Mouse (Mus musculus) kidney, postnatal 0 days (tissue): ENCODE measurements around the gene Rab13. TPM values are rescaled to one million over a fixed set of nuclear protein-coding genes. Genes with fewer than 3 reads are reported as not detected.

Source experiments
- ATAC-seq: fragments of 200-750 bp; cut with Nextera tagmentation; replicated peaks from 2 replicates; pipeline ENCODE4 v1.8.0; 2017; ENCODE audit warnings: low read depth, moderate number of reproducible peaks, moderate TSS enrichment, moderate library complexity; ENCODE audit not compliant: low FRiP score
- DNase-seq: peaks from one replicate; pipeline ENCODE4 v3.0.0-alpha.2; 2016; ENCODE audit warnings: low spot score
- H3K27ac ChIP-seq: fragments of 300-500 bp; sonication (generic); 2 replicates; pipeline ENCODE4 v1.5.1; 2014; ENCODE audit warnings: mild to moderate bottlenecking
- H3K27me3 ChIP-seq: fragments of 300-500 bp; sonication (generic); 2 replicates; pipeline ENCODE4 v1.6.1; 2014; ENCODE audit warnings: low read length, mixed read lengths; ENCODE audit not compliant: insufficient read depth
- H3K36me3 ChIP-seq: fragments of 300-500 bp; sonication (generic); 2 replicates; pipeline ENCODE4 v1.6.1; 2014; ENCODE audit warnings: low read length, mixed read lengths; ENCODE audit not compliant: insufficient read depth
- H3K4me1 ChIP-seq: fragments of 300-500 bp; sonication (generic); replicated peaks from 2 replicates; pipeline ENCODE4 v1.6.1; 2014; ENCODE audit warnings: antibody characterized with exemption, low read length, mixed read lengths; ENCODE audit not compliant: insufficient read depth
- H3K4me2 ChIP-seq: fragments of 300-500 bp; sonication (generic); 2 replicates; pipeline ENCODE4 v1.6.1; 2014; ENCODE audit warnings: mild to moderate bottlenecking, low read length, moderate library complexity, mixed read lengths
- H3K4me3 ChIP-seq: fragments of 300-500 bp; sonication (generic); replicated peaks from 2 replicates; pipeline ENCODE4 v1.5.1; 2014; ENCODE audit warnings: low read depth, low read length
- H3K9ac ChIP-seq: fragments of 300-500 bp; sonication (generic); 2 replicates; pipeline ENCODE4 v1.6.1; 2014; ENCODE audit warnings: low read depth, low read length
- H3K9me3 ChIP-seq: fragments of 300-500 bp; sonication (generic); replicated peaks from 2 replicates; pipeline ENCODE4 v1.6.1; 2016; ENCODE audit warnings: low read length, inconsistent platforms, mixed read lengths
- CTCF ChIP-seq: IDR thresholded peaks from 2 replicates; pipeline ENCODE4 v1.5.1; 2016; ENCODE audit warnings: antibody characterized with exemption, low read depth, mild to moderate bottlenecking, moderate library complexity
- WGBS: fragments of 180-500 bp; shearing (Covaris S2); extraction: QIAGEN DNeasy Blood & Tissue Kit; methylation state at CpG from one replicate; pipeline ENCODE4 v1.1.7; 2014; 5-methylcytosine and 5-hydroxymethylcytosine counted together
- microRNA-seq: library from miRNA; unstranded; fragments of <30 nt; microRNA quantifications from one replicate; pipeline ENCODE4, GENCODE M21; 2016
- polyA plus RNA-seq: library from polyadenylated mRNA; unstranded; fragments of >200 nt; fragmentation: Nextera tagmentation; extraction: Ambion mirVana; gene quantifications from 2 replicates; pipeline ENCODE4 v1.2.1, GENCODE M21; 2015

The Rab13 gene
- polyA plus RNA-seq, 1 experiment from 2014 or later: 34.0 TPM

GRCm38 (mm10) chr3:90268190-90268589 is 54.7 kb downstream of the Rab13 start:
- 95% methylated on average over 11 of the region's 11 CpGs for WGBS
- H3K9me3 ChIP-seq: no peaks in the 10 kb centered on the region
- H3K4me1 ChIP-seq: peaks cover 7% of the 10 kb centered on the region; the same call in 1 of the 2 replicates
- DNase-seq: no peak
- no peak overlapping the region for H3K9ac ChIP-seq
- no peak overlapping the region for H3K27ac ChIP-seq
- H3K4me3 ChIP-seq: no peak overlapping the region
- H3K36me3 ChIP-seq: 0 out of 2 replicates have a peak, but pooled peaks cover 12% of the 10 kb centered on the region
- no peak for TF ChIP-seq CTCF
- no peak overlapping the region for H3K4me2 ChIP-seq
- ATAC-seq: no peak
- H3K27me3 ChIP-seq: no peaks in the 10 kb centered on the region

- Histone ChIP-seq H3K9ac (no peak overlapping the region), H3K9me3 (no peaks in the 10 kb centered on the region), H3K4me3 (no peak overlapping the region), H3K4me2 (no peak overlapping the region), H3K27me3 (no peaks in the 10 kb centered on the region), H3K4me1 (peaks cover 7% of the 10 kb centered on the region; the same call in 1 of the 2 replicates), H3K36me3 (peaks cover 12% of the 10 kb centered on the region; the same call in 1 of the 2 replicates), H3K27ac (no peak overlapping the region)
- 91% methylated on average over 16 of the region's 16 CpGs for WGBS
- DNase-seq (no peak), ATAC-seq (no peak)
- TF ChIP-seq CTCF: no peak
These were observed 55.5 kb downstream of the Rab13 start for GRCm38 (mm10) chr3:90268971-90269370.

- Histone ChIP-seq H3K9me3 (no peaks in the 10 kb centered on the region), H3K4me2 (no peak overlapping the region), H3K27ac (no peak overlapping the region), H3K9ac (no peak overlapping the region), H3K27me3 (no peaks in the 10 kb centered on the region), H3K4me1 (peaks cover 7% of the 10 kb centered on the region; the same call in 1 of the 2 replicates), H3K36me3 (peaks cover 17% of the 10 kb centered on the region; the same call in 1 of the 2 replicates), H3K4me3 (no peak overlapping the region)
- ATAC-seq: no peak
- 94% methylated on average over 8 of the region's 8 CpGs for WGBS
- no peak for TF ChIP-seq CTCF
- no peak for DNase-seq
These were observed 57.3 kb downstream of the Rab13 start for GRCm38 (mm10) chr3:90270784-90271183.

GRCm38 (mm10) chr3:90272170-90272569 is 58.7 kb downstream of the Rab13 start:
- 74% methylated on average over 9 of the region's 9 CpGs for WGBS
- TF ChIP-seq CTCF: no peak
- DNase-seq: no peak

GRCm38 (mm10) chr3:90273855-90274254 is 60.4 kb downstream of the Rab13 start:
- no peak overlapping the region for H3K4me2 ChIP-seq
- no peaks in the 10 kb centered on the region for H3K4me1 ChIP-seq
- peaks cover 27% of the 10 kb centered on the region for H3K36me3 ChIP-seq
- H3K4me3 ChIP-seq: no peak overlapping the region
- no peak overlapping the region for H3K27ac ChIP-seq
- H3K9ac ChIP-seq: no peak overlapping the region
- ATAC-seq (no peak), DNase-seq (no peak)
- 94% methylated on average over 22 of the region's 22 CpGs for WGBS
- H3K27me3 ChIP-seq: no peaks in the 10 kb centered on the region
- no peak for TF ChIP-seq CTCF
- no peaks in the 10 kb centered on the region for H3K9me3 ChIP-seq

More at GRCm38 (mm10) chr3:90272170-90272569, 58.7 kb downstream of the Rab13 start:
- no peak for ATAC-seq
- Histone ChIP-seq H3K27ac (no peak overlapping the region), H3K4me2 (no peak overlapping the region), H3K4me1 (no peaks in the 10 kb centered on the region), H3K4me3 (no peak overlapping the region), H3K9me3 (no peaks in the 10 kb centered on the region), H3K27me3 (no peaks in the 10 kb centered on the region), H3K9ac (no peak overlapping the region), H3K36me3 (peaks cover 27% of the 10 kb centered on the region)

GRCm38 (mm10) chr3:90275286-90275685 is 61.8 kb downstream of the Rab13 start:
- Histone ChIP-seq H3K9me3 (no peaks in the 10 kb centered on the region), H3K27ac (no peak overlapping the region), H3K27me3 (no peaks in the 10 kb centered on the region), H3K9ac (no peak overlapping the region), H3K36me3 (peaks cover 37% of the 10 kb centered on the region), H3K4me2 (no peak overlapping the region), H3K4me1 (no peaks in the 10 kb centered on the region), H3K4me3 (no peak overlapping the region)
- ATAC-seq (no peak), DNase-seq (no peak)
- 87% methylated on average over 11 of the region's 11 CpGs for WGBS
- TF ChIP-seq CTCF: no peak

Small RNA genes within 50 kb of the gene (microRNA-seq; reads per million reads assigned to microRNA genes)
- gene Mir7012: not detected

Other genes with a start within 250 kb of the Rab13 start
- gene Hax1, start 214.9 kb upstream of the Rab13 start, polyA plus RNA-seq: 160 and 168 TPM in 2 replicates
- 166 and 177 TPM in 2 replicates for gene 4933434E20Rik, start 162.1 kb upstream of the Rab13 start, polyA plus RNA-seq
- 150 TPM in 2 replicates for gene Ubap2l, start 161.1 kb upstream of the Rab13 start, polyA plus RNA-seq
- gene Tpm3, start 141.0 kb upstream of the Rab13 start, polyA plus RNA-seq: 352 and 403 TPM in 2 replicates
- 0.08 and 0.12 TPM in 2 replicates for gene Nup210l, start 109.6 kb upstream of the Rab13 start, polyA plus RNA-seq
- 1,751 and 2,362 TPM in 2 replicates for gene Rps27, start within 50 bp of the Rab13 start, polyA plus RNA-seq
- gene Jtb, start 17.9 kb downstream of the Rab13 start, polyA plus RNA-seq: 153 and 160 TPM in 2 replicates
- gene Creb3l4, start 29.8 kb downstream of the Rab13 start, polyA plus RNA-seq: 4.0 and 5.1 TPM in 2 replicates
- 130 TPM in 2 replicates for gene Slc39a1, start 34.5 kb downstream of the Rab13 start, polyA plus RNA-seq
- gene Crtc2, start 40.5 kb downstream of the Rab13 start, polyA plus RNA-seq: 20.7 and 23.7 TPM in 2 replicates
- 2.2 TPM in 2 replicates for gene Dennd4b, start 51.5 kb downstream of the Rab13 start, polyA plus RNA-seq
- 8.1 and 8.9 TPM in 2 replicates for gene Gatad2b, start 79.5 kb downstream of the Rab13 start, polyA plus RNA-seq
- 15.1 and 16.1 TPM in 2 replicates for gene Slc27a3, start 176.2 kb downstream of the Rab13 start, polyA plus RNA-seq
- 17.0 and 17.9 TPM in 2 replicates for gene Ints3, start 219.9 kb downstream of the Rab13 start, polyA plus RNA-seq